In genomic region chr2:151997190-151997575, GRCm38 (mm10) we compare ENCODE assay signal across 8 mouse cellular contexts. TPM values are rescaled to one million over a fixed set of nuclear protein-coding genes. Genes with fewer than 3 reads are reported as not detected.
DNase-seq lines count a peak whose midpoint lies in the region; ATAC-seq and TF ChIP-seq lines count a peak whose summit lies in the region.
"Not testable (repeated sequence)": the region's sequence is repeated elsewhere in the genome, so short reads cannot be mapped to it uniquely, and the experiment has no call there.

No protein-coding gene starts in this region.

- H3K9ac ChIP-seq in heart, embryonic 12.5 days; intestine, embryonic 16.5 days (ENCODE audit: low read depth, low read length); kidney, embryonic 15.5 days; liver, embryonic 16.5 days (ENCODE audit: low read depth, low read length); stomach, embryonic 15.5 days: not testable (repeated sequence)
- peak overlapping the region; percentile 53; the same call in 1 of the 2 replicates for H3K9ac ChIP-seq in liver, embryonic 12.5 days

- not testable (repeated sequence) for TF ChIP-seq CTCF in kidney, adult 2 months (conservative IDR thresholded peaks at IDR 0.05; ENCODE audit: insufficient read depth, insufficient read length, low read depth, low read length)

- H3K36me3 ChIP-seq in heart, embryonic 12.5 days; intestine, embryonic 16.5 days (ENCODE audit: control insufficient read depth, insufficient read depth, low read length); kidney, adult 2 months (ENCODE audit: control insufficient read depth, insufficient read depth, low read length); kidney, embryonic 15.5 days; liver, embryonic 12.5 days; liver, embryonic 16.5 days (ENCODE audit: control insufficient read depth, insufficient read depth); stomach, embryonic 15.5 days: not testable (repeated sequence)

- 50% methylated on average over 2 of the region's 2 CpGs for WGBS in heart, embryonic 12.5 days
- 42% methylated on average over 2 of the region's 2 CpGs for WGBS in intestine, embryonic 16.5 days
- 44% methylated on average over 2 of the region's 2 CpGs for WGBS in kidney, adult 2 months
- 65% methylated on average over 2 of the region's 2 CpGs for WGBS in kidney, embryonic 15.5 days
- WGBS in liver, embryonic 12.5 days (ENCODE audit: insufficient replicate concordance): 30% methylated on average over 2 of the region's 2 CpGs
- WGBS in liver, embryonic 16.5 days (ENCODE audit: insufficient replicate concordance): 39% methylated on average over 2 of the region's 2 CpGs
- WGBS in stomach, embryonic 15.5 days: 37% methylated on average over 2 of the region's 2 CpGs

- H3K4me2 ChIP-seq in heart, embryonic 12.5 days: peak overlapping the region; percentile 52; the same call in 1 of the 2 replicates
- peak overlapping the region; percentile 52; the same call in 1 of the 2 replicates for H3K4me2 ChIP-seq in intestine, embryonic 16.5 days (ENCODE audit: low read depth, low read length)
- H3K4me2 ChIP-seq in kidney, embryonic 15.5 days: peak overlapping the region; percentile 51
- peak overlapping the region; percentile 68 for H3K4me2 ChIP-seq in liver, embryonic 12.5 days
- peak overlapping the region; percentile 58 for H3K4me2 ChIP-seq in liver, embryonic 16.5 days (ENCODE audit: low read depth, low read length)
- H3K4me2 ChIP-seq in stomach, embryonic 15.5 days: peak overlapping the region; percentile 43; the same call in 1 of the 2 replicates

- H3K9me3 ChIP-seq in heart, embryonic 12.5 days (replicated peaks); intestine, embryonic 16.5 days (ENCODE audit: control insufficient read depth, low read length); kidney, embryonic 15.5 days (replicated peaks); liver, embryonic 12.5 days (replicated peaks); liver, embryonic 16.5 days (replicated peaks; ENCODE audit: control insufficient read depth, low read length); stomach, embryonic 15.5 days: not testable (repeated sequence)

- not testable (repeated sequence) for H3K4me3 ChIP-seq in heart, embryonic 12.5 days; kidney, adult 2 months (ENCODE audit: insufficient read depth, low read depth, low read length); kidney, embryonic 15.5 days (replicated peaks); liver, embryonic 16.5 days (ENCODE audit: low read depth, low read length); stomach, embryonic 15.5 days (replicated peaks)
- peak overlapping the region; percentile 38; the same call in 1 of the 2 replicates for H3K4me3 ChIP-seq in intestine, embryonic 16.5 days (ENCODE audit: low read length)
- peak overlapping the region; percentile 44; the same call in 1 of the 2 replicates for H3K4me3 ChIP-seq in liver, embryonic 12.5 days

- not testable (repeated sequence) for ATAC-seq in heart, embryonic 12.5 days (ENCODE audit: insufficient number of reproducible peaks, low FRiP score); kidney, embryonic 15.5 days (replicated peaks; ENCODE audit: low FRiP score); liver, embryonic 12.5 days; liver, embryonic 16.5 days (ENCODE audit: low read depth); stomach, embryonic 15.5 days (ENCODE audit: insufficient read depth, low FRiP score, low read depth)
- ATAC-seq in intestine, embryonic 16.5 days: 0 out of 2 replicates have a peak, but pooled peaks have one; percentile 1

- peak; percentile 87 for DNase-seq in kidney, adult 2 months
- DNase-seq in kidney, postnatal 25 days: peak; percentile 68 to 84

- H3K4me1 ChIP-seq in heart, embryonic 12.5 days (replicated peaks): peaks cover 15% of the 10 kb centered on the region
- H3K4me1 ChIP-seq in intestine, embryonic 16.5 days (ENCODE audit: control insufficient read depth, insufficient read depth, low read length); stomach, embryonic 15.5 days: not testable (repeated sequence)
- H3K4me1 ChIP-seq in kidney, adult 2 months (ENCODE audit: control insufficient read depth, insufficient read depth, low read length): peaks cover 20% of the 10 kb centered on the region
- peaks cover 64% of the 10 kb centered on the region for H3K4me1 ChIP-seq in kidney, embryonic 15.5 days
- peaks cover 46% of the 10 kb centered on the region for H3K4me1 ChIP-seq in liver, embryonic 12.5 days
- peaks cover 24% of the 10 kb centered on the region for H3K4me1 ChIP-seq in liver, embryonic 16.5 days (ENCODE audit: control insufficient read depth, low read depth, low read length)

- peaks cover 90% of the 10 kb centered on the region for H3K27me3 ChIP-seq in heart, embryonic 12.5 days (replicated peaks)
- 0 out of 2 replicates have a peak, but pooled peaks cover 14% of the 10 kb centered on the region for H3K27me3 ChIP-seq in intestine, embryonic 16.5 days (replicated peaks; ENCODE audit: control insufficient read depth, insufficient read depth, low read length)
- not testable (repeated sequence) for H3K27me3 ChIP-seq in kidney, adult 2 months (replicated peaks; ENCODE audit: control insufficient read depth, insufficient read depth, low read length); liver, embryonic 16.5 days (ENCODE audit: control insufficient read depth, insufficient read depth, low read depth, low read length)
- peaks cover 63% of the 10 kb centered on the region for H3K27me3 ChIP-seq in kidney, embryonic 15.5 days
- H3K27me3 ChIP-seq in liver, embryonic 12.5 days (replicated peaks): peaks cover 91% of the 10 kb centered on the region
- peaks cover 17% of the 10 kb centered on the region for H3K27me3 ChIP-seq in stomach, embryonic 15.5 days (replicated peaks)

- not testable (repeated sequence) for H3K27ac ChIP-seq in heart, embryonic 12.5 days (ENCODE audit: poor library complexity, severe bottlenecking); intestine, embryonic 16.5 days (ENCODE audit: low read length); kidney, adult 2 months (ENCODE audit: insufficient read depth, low read depth, low read length); kidney, embryonic 15.5 days; liver, embryonic 12.5 days; liver, embryonic 16.5 days (ENCODE audit: low read length); stomach, embryonic 15.5 days

- TF ChIP-seq POLR2A in kidney, adult 2 months (IDR thresholded peaks at IDR 0.05; ENCODE audit: low read depth, low read length): not testable (repeated sequence)

RNA-seq across cellular contexts. Expression of gene Slc52a3, which starts 0.9 kb away (rescaled TPM):
- polyA plus RNA-seq in heart, embryonic 12.5 days (2016; fragmentation: Nextera tagmentation; extraction: Ambion mirVana): 0.34 and 0.45 TPM in 2 replicates
- 6.9 and 7.0 TPM in 2 replicates for polyA plus RNA-seq in intestine, embryonic 16.5 days (2015; fragmentation: Nextera tagmentation; extraction: Ambion mirVana)
- polyA plus RNA-seq in kidney, adult 2 months (2012; rRNA removed): 17.4 and 23.6 TPM in 2 replicates
- polyA plus RNA-seq in kidney, embryonic 15.5 days (2015; fragmentation: Nextera tagmentation; extraction: Ambion mirVana): 13.3 and 16.3 TPM in 2 replicates
- polyA plus RNA-seq in liver, embryonic 12.5 days (2016; fragmentation: Nextera tagmentation; extraction: Ambion mirVana): 1.3 and 1.9 TPM in 2 replicates
- 1.1 and 1.4 TPM in 2 replicates for polyA plus RNA-seq in liver, embryonic 16.5 days (2015; fragmentation: Nextera tagmentation; extraction: Ambion mirVana)
- 4.9 and 7.3 TPM in 2 replicates for polyA plus RNA-seq in stomach, embryonic 15.5 days (2015; fragmentation: Nextera tagmentation; extraction: Ambion mirVana)

RNA-seq across cellular contexts. Expression of gene Fam110a, which starts 17.2 kb away (rescaled TPM):
- polyA plus RNA-seq in heart, embryonic 12.5 days (2016; fragmentation: Nextera tagmentation; extraction: Ambion mirVana): 10.3 and 10.9 TPM in 2 replicates
- 25.7 and 25.9 TPM in 2 replicates for polyA plus RNA-seq in intestine, embryonic 16.5 days (2015; fragmentation: Nextera tagmentation; extraction: Ambion mirVana)
- polyA plus RNA-seq in kidney, adult 2 months (2012; rRNA removed): 14.2 and 16.2 TPM in 2 replicates
- polyA plus RNA-seq in kidney, embryonic 15.5 days (2015; fragmentation: Nextera tagmentation; extraction: Ambion mirVana): 29.1 and 29.2 TPM in 2 replicates
- 11.1 and 11.8 TPM in 2 replicates for polyA plus RNA-seq in liver, embryonic 12.5 days (2016; fragmentation: Nextera tagmentation; extraction: Ambion mirVana)
- 9.2 and 9.6 TPM in 2 replicates for polyA plus RNA-seq in liver, embryonic 16.5 days (2015; fragmentation: Nextera tagmentation; extraction: Ambion mirVana)
- 26.8 TPM in 2 replicates for polyA plus RNA-seq in stomach, embryonic 15.5 days (2015; fragmentation: Nextera tagmentation; extraction: Ambion mirVana)
